Mouse (Mus musculus) ovary, postnatal 36 days (tissue): ENCODE data around the gene Purb.
A peak's percentile ranks its signal among the peaks of the same experiment; 100 is the strongest.
"Not testable (repeated sequence)": the region's sequence is repeated elsewhere in the genome, so short reads cannot be mapped to it uniquely, and the experiment has no call there.

Experiments used
- DNase-seq: peaks from one replicate; pipeline ENCODE4 v3.0.0; 2022; ENCODE audit warnings: low spot score, mixed read lengths

Gene Purb

DNA sequence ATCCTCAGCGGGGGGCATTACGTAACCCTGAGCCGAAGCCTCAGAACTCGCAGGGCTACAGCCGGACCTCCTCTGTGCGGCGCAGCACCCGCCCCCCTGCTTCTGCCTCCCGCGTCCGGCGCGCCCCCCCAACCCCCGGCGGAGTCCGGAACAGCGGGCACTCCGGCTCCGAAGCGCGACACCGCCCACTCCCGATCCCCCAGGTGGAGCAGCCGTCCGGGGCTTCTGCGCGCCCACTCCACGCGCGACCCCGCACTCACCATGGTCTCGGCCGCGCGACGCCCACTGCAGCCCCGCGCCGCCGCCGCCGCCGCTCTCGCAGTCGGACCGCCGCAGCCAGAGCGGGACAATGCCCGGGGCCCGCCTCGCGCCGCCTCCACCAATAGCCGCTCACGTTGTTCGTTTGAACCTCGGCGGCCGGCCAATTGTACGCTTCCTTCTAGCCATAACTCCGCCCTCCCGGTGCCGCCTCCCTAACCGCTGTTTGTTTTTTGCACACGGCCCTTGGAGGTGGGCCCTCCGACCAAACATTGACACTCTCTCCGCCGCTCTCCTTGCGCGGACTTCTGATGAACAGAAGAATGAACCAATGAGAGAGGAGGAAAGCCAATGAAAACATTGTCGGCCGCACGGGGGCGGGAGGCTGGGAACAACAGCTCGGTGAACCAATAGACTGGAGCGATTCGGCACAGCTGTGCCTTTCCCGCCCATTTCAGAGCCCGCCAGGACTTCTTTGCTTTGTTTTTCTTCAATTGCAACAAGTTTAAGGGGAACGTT, 31.5 kb downstream of the Purb start, which contains the start of gene H2afv:
Gene H2afv, minus strand, starts transcription at position 367 of the 777 bp plus-strand sequence.
- DNase-seq = peak; percentile 99

DNA sequence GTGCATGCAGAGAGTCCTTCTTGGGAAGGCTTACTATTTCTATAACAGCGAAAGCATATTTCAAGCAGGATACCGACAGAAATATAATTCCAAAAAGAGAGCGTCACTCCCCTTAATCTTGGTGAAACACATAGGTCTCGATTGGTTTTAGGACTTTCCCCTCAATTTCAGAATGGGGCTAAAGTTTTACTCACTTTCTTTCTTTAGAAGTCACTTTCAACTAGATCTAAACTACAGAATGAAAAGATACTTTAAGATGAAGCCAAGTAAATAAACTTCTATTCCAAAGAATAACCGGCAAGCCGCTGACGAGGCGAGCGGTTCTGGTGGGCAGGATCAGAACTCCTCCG, 32.0 kb downstream of the Purb start:
- DNase-seq = no peak

DNA sequence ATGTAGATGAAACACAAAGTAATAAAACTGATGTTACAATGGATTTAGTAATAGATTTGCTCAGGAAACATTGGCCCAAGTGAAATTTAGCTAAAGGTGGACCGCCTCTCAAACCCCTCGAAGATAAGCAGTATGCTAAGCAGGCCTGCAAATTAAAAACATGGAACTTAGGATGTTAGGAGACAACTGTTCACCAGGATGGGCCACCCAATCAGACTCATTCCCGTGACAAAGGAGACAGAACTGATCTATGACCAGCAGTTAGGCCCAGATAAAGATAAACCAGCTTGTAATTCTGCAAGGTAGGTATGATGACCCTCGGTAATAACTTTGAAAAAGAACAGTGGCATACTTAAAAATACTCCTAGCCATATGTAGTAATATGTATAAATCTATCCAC, 32.6 kb downstream of the Purb start:
- DNase-seq = no peak

DNA sequence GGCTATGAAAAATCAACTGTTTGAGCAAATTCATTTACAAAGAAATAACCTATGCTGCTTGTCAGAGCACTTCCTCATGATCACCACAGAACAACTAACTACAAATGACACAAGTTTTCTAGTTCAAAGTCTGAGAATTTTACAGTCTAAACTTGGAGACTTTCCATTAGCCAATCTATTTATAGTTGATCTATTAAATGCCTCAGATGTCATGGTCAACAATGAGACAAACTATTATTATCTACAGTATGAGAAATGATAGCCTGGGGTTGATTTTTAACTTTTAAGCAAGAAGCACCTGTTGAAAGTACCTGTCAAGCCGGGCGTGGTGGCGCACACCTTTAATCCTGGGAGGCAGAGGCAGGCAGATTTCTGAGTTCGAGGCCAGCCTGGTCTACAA, 33.2 kb downstream of the Purb start:
- DNase-seq = no peak

- no peak for DNase-seq
These were observed 35.5 kb downstream of the Purb start for GRCm38 (mm10) chr11:6440171-6440570.

GRCm38 (mm10) chr11:6437667-6438066, 38.0 kb downstream of the Purb start:
- DNase-seq = no peak

GRCm38 (mm10) chr11:6436442-6436841, 39.3 kb downstream of the Purb start:
- peak; percentile 40 for DNase-seq

GRCm38 (mm10) chr11:6430186-6430585, 45.5 kb downstream of the Purb start:
- DNase-seq = no peak

- DNase-seq = no peak
These were observed 54.9 kb downstream of the Purb start for GRCm38 (mm10) chr11:6420722-6421350.

DNA sequence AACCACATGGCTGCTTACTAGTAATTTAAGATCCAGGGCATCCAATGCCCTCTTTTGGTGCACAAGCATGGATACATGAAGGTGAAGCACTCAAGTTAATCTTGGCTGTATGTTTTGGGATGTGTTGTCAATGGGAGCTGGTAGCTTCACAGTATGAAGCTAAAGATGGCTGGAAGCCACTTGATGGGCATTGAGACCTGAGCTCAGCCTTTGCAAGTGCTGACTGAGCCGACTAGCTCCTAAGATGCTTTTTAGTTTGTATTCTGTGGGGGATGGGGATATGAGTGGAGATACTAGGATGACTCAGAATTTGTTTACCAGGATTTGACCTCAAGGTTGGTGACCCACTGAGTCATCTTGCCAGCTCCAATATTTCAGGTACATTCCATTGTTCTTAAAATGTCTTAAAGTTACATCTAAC, 55.4 kb downstream of the Purb start:
- no peak for DNase-seq

DNA sequence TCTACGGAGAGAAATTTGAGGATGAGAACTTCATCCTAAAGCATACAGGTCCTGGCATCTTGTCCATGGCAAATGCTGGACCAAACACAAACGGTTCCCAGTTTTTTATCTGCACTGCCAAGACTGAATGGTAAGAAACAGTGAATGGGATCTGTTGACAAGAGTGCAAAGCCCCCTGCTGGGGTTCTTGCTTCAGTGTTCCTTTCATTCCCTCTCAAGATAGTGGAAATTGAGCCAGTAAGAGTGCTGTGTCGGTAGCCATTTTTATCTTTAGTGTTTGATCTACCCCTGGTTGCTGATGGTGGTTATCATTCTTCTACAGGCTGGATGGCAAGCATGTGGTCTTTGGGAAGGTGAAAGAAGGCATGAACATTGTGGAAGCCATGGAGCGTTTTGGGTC, 56.6 kb downstream of the Purb start:
- DNase-seq = not testable (repeated sequence)

- no peak for DNase-seq
These were observed 57.0 kb downstream of the Purb start for GRCm38 (mm10) chr11:6418751-6419150.
